Mouse (Mus musculus) ES-E14 (cell line): Measurements from ENCODE around the gene Mob3b.

Experiments
- CHD2 ChIP-seq: IDR thresholded peaks from 2 replicates; pipeline ENCODE4 v1.6.1; 2014; ENCODE audit warnings: mild to moderate bottlenecking, low read depth, low read length, inconsistent platforms
- HCFC1 ChIP-seq: IDR thresholded peaks from 2 replicates; pipeline ENCODE4 v1.6.1; 2012; ENCODE audit warnings: low read length, inconsistent platforms, borderline replicate concordance; ENCODE audit not compliant: insufficient read depth
- ZNF384 ChIP-seq: IDR thresholded peaks from 2 replicates; pipeline ENCODE4 v1.6.1; 2012; ENCODE audit warnings: low read depth, low read length, inconsistent platforms

- TF ChIP-seq CHD2 (no peak), ZNF384 (no peak), HCFC1 (no peak)
Observed at GRCm38 (mm10) chr4:34963999-34964398, 193.3 kb downstream of the Mob3b start.
